Mouse (Mus musculus) T-helper 1 cell (primary cell): ENCODE measurements at regions not wholly inside any gene's neighbourhood (a gene's known extent, or its start where the extent isn't known, plus 50 kb on each side); places are given as distances from the start of the nearest gene placed in this dataset.

Source experiments
- in situ Hi-C: fragments of 300-600 bp; cut with MboI, MseI; formaldehyde crosslinking; loops from one replicate; pipeline ENCODE4 v1.15.1; 2025; ENCODE audit warnings: high pct_unique_total_duplicates

DNA sequence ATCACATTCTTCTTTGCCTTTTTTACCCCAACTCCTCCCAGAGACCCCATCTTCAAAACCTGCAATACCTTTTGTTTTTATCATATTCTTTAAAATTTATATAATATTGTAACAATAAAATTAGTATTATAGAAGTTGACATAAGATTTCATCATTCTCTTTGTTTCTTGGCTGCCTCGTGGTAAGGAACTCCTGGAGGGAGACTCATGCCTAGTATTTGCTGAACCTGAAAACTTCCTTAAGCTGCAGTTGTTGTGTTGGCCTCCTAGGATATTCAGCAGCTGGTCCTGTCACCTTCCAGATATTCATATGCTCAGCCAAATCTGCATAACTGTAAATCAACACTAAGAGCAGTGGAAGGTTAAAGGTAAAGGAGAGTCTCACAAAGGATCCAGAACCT lies 240.7 kb upstream of the Scgb2a2 start:
- in situ Hi-C loops, result loop anchor here (10.0 kb wide), 1 partner anchor 262 kb away; no protein-coding TSS in a partner anchor

DNA sequence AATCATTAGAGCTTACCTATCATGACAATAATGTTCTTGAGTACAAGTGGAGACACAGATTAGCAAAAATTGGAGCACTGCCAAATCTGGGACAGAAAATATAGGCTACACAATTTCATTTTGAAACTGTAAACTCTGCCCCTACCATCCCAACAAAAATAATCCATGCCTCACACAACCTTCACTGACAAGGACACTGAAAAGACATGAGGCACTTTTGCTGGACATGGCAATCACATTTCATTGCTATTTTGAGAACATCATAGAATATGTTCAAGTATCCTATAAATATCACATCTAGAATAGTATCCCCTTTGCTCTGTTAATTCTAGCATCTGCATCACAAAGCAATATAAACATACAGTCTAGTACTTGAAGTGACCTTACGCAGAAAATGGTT lies 227.7 kb upstream of the Scgb2a2 start:
- in situ Hi-C loops, result loop anchor here (5.0 to 10.0 kb wide), 2 partner anchors 75 to 302 kb away; no protein-coding TSS in a partner anchor
